Mouse (Mus musculus): ENCODE measurements at regions not wholly inside any gene's neighbourhood (a gene's known extent, or its start where the extent isn't known, plus 50 kb on each side); places are given as distances from the start of the nearest gene placed in this dataset.

- peak; percentile 18 to 61 for DNase-seq (ENCODE audit: low spot score in 2 of 2)
Measured at GRCm38 (mm10) chr6:139391307-139391706, 110.5 kb downstream of the Rergl start.

GRCm38 (mm10) chr6:139350939-139351338, 150.8 kb downstream of the Rergl start:
- DNase-seq (ENCODE audit: low spot score in 2 of 2): no peak

- DNase-seq (ENCODE audit: low spot score in 2 of 2): no peak
Measured at GRCm38 (mm10) chr6:139325226-139325625, 176.6 kb downstream of the Rergl start.

GRCm38 (mm10) chr6:139307651-139308050, 194.1 kb downstream of the Rergl start:
- DNase-seq (ENCODE audit: low spot score in 2 of 2): no peak

- DNase-seq (ENCODE audit: low spot score in 2 of 2): no peak
Measured at GRCm38 (mm10) chr6:139304306-139304705, 197.5 kb downstream of the Rergl start.

GRCm38 (mm10) chr6:139295701-139296100, 206.1 kb downstream of the Rergl start:
- no peak for DNase-seq (ENCODE audit: low spot score in 2 of 2)

GRCm38 (mm10) chr6:139279093-139279492, 222.7 kb downstream of the Rergl start:
- DNase-seq (ENCODE audit: low spot score in 2 of 2): no peak

- DNase-seq (ENCODE audit: low spot score in 2 of 2): no peak
Measured at GRCm38 (mm10) chr6:139275512-139275911, 226.3 kb downstream of the Rergl start.

GRCm38 (mm10) chr6:139253704-139254103, 248.1 kb downstream of the Rergl start:
- no peak for DNase-seq (ENCODE audit: low spot score in 2 of 2)

GRCm38 (mm10) chr6:139248920-139249547, 252.7 kb downstream of the Rergl start:
- peak; percentile 45 to 47 for DNase-seq (ENCODE audit: low spot score in 2 of 2)

- DNase-seq (ENCODE audit: low spot score in 2 of 2): no peak
Measured at GRCm38 (mm10) chr6:139226127-139226526, 275.6 kb downstream of the Rergl start.

GRCm38 (mm10) chr6:139214488-139214887, 287.3 kb downstream of the Rergl start:
- no peak for DNase-seq (ENCODE audit: low spot score in 2 of 2)

GRCm38 (mm10) chr6:139210256-139210655, 291.5 kb downstream of the Rergl start:
- no peak for DNase-seq (ENCODE audit: low spot score in 2 of 2)

GRCm38 (mm10) chr6:139198601-139199000, 303.2 kb downstream of the Rergl start:
- no peak for DNase-seq (ENCODE audit: low spot score in 2 of 2)

GRCm38 (mm10) chr6:139186431-139186830, 315.3 kb downstream of the Rergl start:
- DNase-seq (ENCODE audit: low spot score in 2 of 2): no peak

- DNase-seq (ENCODE audit: low spot score in 2 of 2): peak in 1 of 2 experiments; percentile 5
Measured at GRCm38 (mm10) chr6:139160352-139160751, 341.4 kb downstream of the Rergl start.

GRCm38 (mm10) chr6:139159741-139160140, 342.0 kb downstream of the Rergl start:
- peak; percentile 11 to 26 for DNase-seq (ENCODE audit: low spot score in 2 of 2)

GRCm38 (mm10) chr6:139154802-139155201, 347.0 kb downstream of the Rergl start:
- no peak for DNase-seq (ENCODE audit: low spot score in 2 of 2)

GRCm38 (mm10) chr6:139135693-139136092, 366.1 kb downstream of the Rergl start:
- DNase-seq (ENCODE audit: low spot score in 2 of 2): no peak

GRCm38 (mm10) chr6:139132083-139132679, 369.6 kb downstream of the Rergl start:
- DNase-seq (ENCODE audit: low spot score in 2 of 2): no peak

- no peak for DNase-seq (ENCODE audit: low spot score in 2 of 2)
Measured at GRCm38 (mm10) chr6:139108263-139108662, 393.5 kb downstream of the Rergl start.

- no peak for DNase-seq (ENCODE audit: low spot score in 2 of 2)
Measured at GRCm38 (mm10) chr6:139103397-139103796, 398.4 kb downstream of the Rergl start.

GRCm38 (mm10) chr6:139099273-139099672, 402.5 kb downstream of the Rergl start:
- DNase-seq (ENCODE audit: low spot score in 2 of 2): no peak

Measured in layer of hippocampus, adult 8-10 months (tissue).